ENCODE assay signal across 8 mouse cellular contexts in the genomic region with DNA sequence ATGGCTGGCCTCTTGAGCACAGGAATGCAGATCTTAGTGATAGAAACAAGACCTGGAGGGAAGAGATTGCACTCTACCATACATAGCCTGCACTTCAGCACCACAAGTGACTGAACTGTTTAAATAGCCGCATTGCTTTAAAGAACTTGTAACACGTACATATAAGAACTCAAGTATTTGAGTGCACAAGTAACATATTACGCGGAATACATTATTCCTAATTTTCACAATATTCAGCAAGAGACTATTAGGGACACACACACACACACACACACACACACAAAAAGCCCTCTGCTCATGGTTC. TPM values are rescaled to one million over a fixed set of nuclear protein-coding genes. Genes with fewer than 3 reads are reported as not detected.
DNase-seq lines count a peak whose midpoint lies in the region; ATAC-seq and TF ChIP-seq lines count a peak whose summit lies in the region.

No protein-coding gene starts in this region.

- no peaks in the 10 kb centered on the region for H3K36me3 ChIP-seq in embryonic facial prominence, embryonic 13.5 days
- H3K36me3 ChIP-seq in intestine, embryonic 16.5 days (ENCODE audit: control insufficient read depth, insufficient read depth, low read length) = no peaks in the 10 kb centered on the region
- H3K36me3 ChIP-seq in myocyte (ENCODE audit: control insufficient read depth, insufficient read depth) = no peaks in the 10 kb centered on the region

- TF ChIP-seq CTCF in layer of hippocampus, adult 2 months (conservative IDR thresholded peaks at IDR 0.05) = no peak

- no peaks in the 10 kb centered on the region for H3K27me3 ChIP-seq in embryonic facial prominence, embryonic 13.5 days
- no peaks in the 10 kb centered on the region for H3K27me3 ChIP-seq in intestine, embryonic 16.5 days (replicated peaks; ENCODE audit: control insufficient read depth, insufficient read depth, low read length)
- no peaks in the 10 kb centered on the region for H3K27me3 ChIP-seq in myocyte (ENCODE audit: control insufficient read depth, insufficient read depth, insufficient read length)

- H3K4me1 ChIP-seq in embryonic facial prominence, embryonic 13.5 days = peaks cover 33% of the 10 kb centered on the region
- peaks cover 20% of the 10 kb centered on the region for H3K4me1 ChIP-seq in intestine, embryonic 16.5 days (ENCODE audit: control insufficient read depth, insufficient read depth, low read length)

- H3K79me2 ChIP-seq in myocyte (ENCODE audit: control insufficient read depth, insufficient read depth) = peaks cover 39% of the 10 kb centered on the region

- H3K4me3 ChIP-seq in layer of hippocampus, adult 2 months = peak overlapping the region; percentile 99
- H3K4me3 ChIP-seq in embryonic facial prominence, embryonic 13.5 days = peak overlapping the region; percentile 80
- H3K4me3 ChIP-seq in intestine, embryonic 16.5 days (ENCODE audit: low read length) = peak overlapping the region; percentile 94
- H3K4me3 ChIP-seq in myocyte = peak overlapping the region; percentile 82

- no peak for TF ChIP-seq POLR2A in myocyte (IDR thresholded peaks at IDR 0.05; ENCODE audit: insufficient read length, low read depth)

- peak overlapping the region; percentile 63 for H3ac ChIP-seq in myocyte (ENCODE audit: control insufficient read depth, insufficient read length)

- peak overlapping the region; percentile 80 for H3K4me2 ChIP-seq in embryonic facial prominence, embryonic 13.5 days
- H3K4me2 ChIP-seq in intestine, embryonic 16.5 days (ENCODE audit: low read depth, low read length) = peak overlapping the region; percentile 78
- H3K4me2 ChIP-seq in myocyte (ENCODE audit: low read depth) = peak overlapping the region; percentile 95

- H3K27ac ChIP-seq in layer of hippocampus, adult 2 months = peak overlapping the region; percentile 94
- H3K27ac ChIP-seq in embryonic facial prominence, embryonic 13.5 days = peak overlapping the region; percentile 78
- H3K27ac ChIP-seq in intestine, embryonic 16.5 days (ENCODE audit: low read length) = peak overlapping the region; percentile 73

- no peak for DNase-seq in layer of hippocampus, adult 2 months (ENCODE audit: low spot score in 2 of 2)
- no peak for DNase-seq in layer of hippocampus, adult 18-20 months (ENCODE audit: low spot score in 2 of 2)
- DNase-seq in adrenal gland, adult 8-10 months = no peak
- DNase-seq in layer of hippocampus, adult 8-10 months (ENCODE audit: low spot score in 2 of 2) = no peak

- ATAC-seq in embryonic facial prominence, embryonic 13.5 days (ENCODE audit: insufficient number of reproducible peaks, insufficient read depth, low FRiP score, low TSS enrichment, low read depth) = no peak
- ATAC-seq in intestine, embryonic 16.5 days = peak; percentile 4
- ATAC-seq in monocyte, adult 5-6 weeks (replicated peaks; ENCODE audit: insufficient number of reproducible peaks, low FRiP score, low TSS enrichment, poor library complexity, severe bottlenecking) = no peak

- H3K9me3 ChIP-seq in embryonic facial prominence, embryonic 13.5 days = no peaks in the 10 kb centered on the region
- H3K9me3 ChIP-seq in intestine, embryonic 16.5 days (ENCODE audit: control insufficient read depth, low read length) = no peaks in the 10 kb centered on the region

- WGBS in embryonic facial prominence, embryonic 13.5 days = 72% methylated on average over 4 of the region's 4 CpGs
- WGBS in intestine, embryonic 16.5 days = 64% methylated on average over 4 of the region's 4 CpGs

- H3K9ac ChIP-seq in embryonic facial prominence, embryonic 13.5 days = peak overlapping the region; percentile 72; the same call in 1 of the 2 replicates
- H3K9ac ChIP-seq in intestine, embryonic 16.5 days (ENCODE audit: low read depth, low read length) = peak overlapping the region; percentile 71

TF ChIP-seq in myocyte, 11 proteins besides CTCF, POLR2A, EP300 and RAD21:
- no peak for TF ChIP-seq TCF12 (IDR thresholded peaks at IDR 0.05; ENCODE audit: insufficient read depth, poor library complexity, severe bottlenecking)
- TF ChIP-seq POLR2AphosphoS2 (IDR thresholded peaks at IDR 0.05; ENCODE audit: insufficient read length, low read depth) = no peak
- no peak for TF ChIP-seq CEBPB (IDR thresholded peaks at IDR 0.05; ENCODE audit: insufficient read depth, poor library complexity, severe bottlenecking)

RNA-seq across cellular contexts. Expression of a gene that starts 0.7 kb away (rescaled TPM):
- total RNA-seq in layer of hippocampus, adult 2 months (2021) = 10 to 100 TPM; 21.1 to 25.4 TPM
- 10 to 100 TPM; 26.1 to 29.2 TPM for total RNA-seq in layer of hippocampus, adult 18-20 months (2021)
- polyA plus RNA-seq in embryonic facial prominence, embryonic 13.5 days (2015; fragmentation: Nextera tagmentation; extraction: Ambion mirVana) = 40.4 and 40.5 TPM in 2 replicates
- 17.7 and 19.0 TPM in 2 replicates for polyA plus RNA-seq in intestine, embryonic 16.5 days (2015; fragmentation: Nextera tagmentation; extraction: Ambion mirVana)
- 8.9 TPM for polyA plus RNA-seq in myocyte (2012; fragmentation: generic; extraction: Trizol)
- total RNA-seq in adrenal gland, adult 8-10 months (2022) = 10 to 100 TPM; 15.7 to 29.3 (median 20.8) TPM
- total RNA-seq in layer of hippocampus, adult 8-10 months (2022) = 10 to 100 TPM; 24.7 to 42.3 (median 34.1) TPM
- total RNA-seq in monocyte, adult 5-6 weeks (2017) = 0.19 to 0.53 TPM in 2 of 3 replicates, not detected in the other

RNA-seq across cellular contexts. Expression of a gene that starts 13.0 kb away (rescaled TPM):
- not detected for total RNA-seq in layer of hippocampus, adult 2 months (2021)
- total RNA-seq in layer of hippocampus, adult 18-20 months (2021) = not detected
- polyA plus RNA-seq in embryonic facial prominence, embryonic 13.5 days (2015; fragmentation: Nextera tagmentation; extraction: Ambion mirVana) = not detected in 2 replicates
- polyA plus RNA-seq in intestine, embryonic 16.5 days (2015; fragmentation: Nextera tagmentation; extraction: Ambion mirVana) = not detected in 2 replicates
- polyA plus RNA-seq in myocyte (2012; fragmentation: generic; extraction: Trizol) = not detected
- total RNA-seq in adrenal gland, adult 8-10 months (2022) = not detected
- total RNA-seq in layer of hippocampus, adult 8-10 months (2022) = not detected
- total RNA-seq in monocyte, adult 5-6 weeks (2017) = not detected in 3 replicates

Comparison
In these comparisons a context has a peak if more than half of its experiments do, and no peak if none do; other contexts are left out.
1. RNA of a gene that starts 0.7 kb away (total RNA-seq): 24.7 to 42.3 TPM in layer of hippocampus, adult 8-10 months, 26.1 to 29.2 TPM in layer of hippocampus, adult 18-20 months, 21.1 to 25.4 TPM in layer of hippocampus, adult 2 months and 15.7 to 29.3 TPM in adrenal gland, adult 8-10 months; 0.19 to 0.53 TPM in monocyte, adult 5-6 weeks; every median in the first group is over 10 times any median in the second.
2. Peak in every context shown above with its lines, with median percentiles within 50 percentile points of each other: H3K27ac ChIP-seq, H3K4me3 ChIP-seq and H3K4me2 ChIP-seq.